Mouse (Mus musculus) olfactory bulb, adult 2 months (tissue): ENCODE measurements around the gene Uvrag.

Source experiments
- CTCF ChIP-seq: fragments of 200-500 bp; IDR thresholded peaks from 2 replicates; pipeline ENCODE4 v1.5.1; 2012; ENCODE audit warnings: low read depth, mild to moderate bottlenecking, low read length, moderate library complexity; ENCODE audit not compliant: insufficient read depth
- POLR2A ChIP-seq: fragments of 200-500 bp; IDR thresholded peaks from 2 replicates; pipeline ENCODE4 v1.6.1; 2012; ENCODE audit warnings: mild to moderate bottlenecking, low read depth, low read length, moderate library complexity; ENCODE audit not compliant: insufficient read depth

DNA sequence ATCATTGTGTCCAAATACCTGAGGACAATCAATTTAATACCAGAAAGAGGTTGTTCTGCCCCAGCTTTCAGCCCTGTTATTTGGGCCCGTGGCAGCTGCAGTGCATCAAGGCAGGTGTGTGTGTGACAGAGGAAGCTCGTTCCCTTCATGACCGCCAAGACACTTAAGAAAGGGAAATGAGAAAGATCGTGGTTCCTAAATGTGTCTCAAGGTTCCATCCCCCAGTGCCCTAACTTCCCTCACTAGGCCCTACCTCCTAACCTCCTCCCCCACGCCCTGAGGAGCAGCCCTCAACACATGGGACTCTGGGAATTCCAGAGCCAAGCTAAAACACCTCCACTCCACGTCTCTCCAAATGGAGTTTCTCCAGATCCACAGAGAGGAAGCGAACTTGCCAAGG, 6.0 kb upstream of the Uvrag start:
- TF ChIP-seq CTCF: no peak
- no peak for TF ChIP-seq POLR2A
